Mouse (Mus musculus) brain, embryonic 18.5 days (tissue): ENCODE measurements around the gene Lsm7.

ENCODE experiments used
- DNase-seq: peaks from one replicate; pipeline ENCODE4 v3.0.0-alpha.2; 2012; ENCODE audit warnings: low read depth, low spot score

Lsm7 gene

GRCm38 (mm10) chr10:80876028-80876427 is 21.0 kb upstream of the Lsm7 start:
- DNase-seq: no peak

- DNase-seq: no peak
These were observed 19.0 kb upstream of the Lsm7 start for GRCm38 (mm10) chr10:80874035-80874434.

GRCm38 (mm10) chr10:80871581-80871980 is 16.6 kb upstream of the Lsm7 start, which contains the start of gene Tmprss9:
TSS of gene Tmprss9 (plus strand) at chr10:80871848.
- DNase-seq: no peak

GRCm38 (mm10) chr10:80870993-80871392 is 16.0 kb upstream of the Lsm7 start:
- no peak for DNase-seq

- DNase-seq: no peak
These were observed 9.4 kb upstream of the Lsm7 start for GRCm38 (mm10) chr10:80864446-80864845.

- no peak for DNase-seq
These were observed 7.3 kb upstream of the Lsm7 start for GRCm38 (mm10) chr10:80862305-80862704.

GRCm38 (mm10) chr10:80858350-80858935 is 3.4 kb upstream of the Lsm7 start:
- no peak for DNase-seq

- no peak for DNase-seq
These were observed 2.8 kb upstream of the Lsm7 start for GRCm38 (mm10) chr10:80857848-80858247.

- DNase-seq: no peak
These were observed 2.4 kb upstream of the Lsm7 start for GRCm38 (mm10) chr10:80857386-80857785.

- DNase-seq: no peak
These were observed 1.9 kb upstream of the Lsm7 start for GRCm38 (mm10) chr10:80856908-80857307.

GRCm38 (mm10) chr10:80856267-80856666 is 1.3 kb upstream of the Lsm7 start:
- DNase-seq: no peak

- DNase-seq: no peak
These were observed 702 bp upstream of the Lsm7 start for GRCm38 (mm10) chr10:80855749-80856073.

GRCm38 (mm10) chr10:80848571-80848970 is 6.4 kb downstream of the Lsm7 start:
- DNase-seq: no peak

- no peak for DNase-seq
These were observed 9.3 kb downstream of the Lsm7 start for GRCm38 (mm10) chr10:80845732-80846131.

GRCm38 (mm10) chr10:80845055-80845693 is 9.8 kb downstream of the Lsm7 start:
- DNase-seq: no peak

- no peak for DNase-seq
These were observed 11.0 kb downstream of the Lsm7 start, which contains the start of gene Lingo3 for GRCm38 (mm10) chr10:80843931-80844547. TSS of gene Lingo3 (minus strand) at chr10:80844039.

- no peak for DNase-seq
These were observed 11.7 kb downstream of the Lsm7 start for GRCm38 (mm10) chr10:80843087-80843930.

- no peak for DNase-seq
These were observed 12.7 kb downstream of the Lsm7 start for GRCm38 (mm10) chr10:80842334-80842733.

- no peak for DNase-seq
These were observed 13.3 kb downstream of the Lsm7 start for GRCm38 (mm10) chr10:80841685-80842084.

- DNase-seq: no peak
These were observed 15.2 kb downstream of the Lsm7 start for GRCm38 (mm10) chr10:80839848-80840247.

GRCm38 (mm10) chr10:80838346-80838912 is 16.6 kb downstream of the Lsm7 start:
- DNase-seq: no peak

GRCm38 (mm10) chr10:80837827-80838226 is 17.2 kb downstream of the Lsm7 start:
- DNase-seq: no peak
